Mouse (Mus musculus) midbrain, embryonic 16.5 days (tissue): ENCODE measurements around the gene Ccp110. TPM values are rescaled to one million over a fixed set of nuclear protein-coding genes. Genes with fewer than 3 reads are reported as not detected.
A peak's percentile ranks its signal among the peaks of the same experiment; 100 is the strongest.

ENCODE experiments used
- ATAC-seq: fragments of 200-750 bp; cut with Nextera tagmentation; 2 replicates; pipeline ENCODE4 v1.8.0; 2017; ENCODE audit warnings: moderate TSS enrichment
- H3K27ac ChIP-seq: fragments of 300-500 bp; sonication (generic); 2 replicates; pipeline ENCODE4 v1.5.1; 2014; ENCODE audit warnings: mild to moderate bottlenecking, low read length, mixed read lengths
- H3K27me3 ChIP-seq: fragments of 300-500 bp; sonication (generic); 2 replicates; pipeline ENCODE4 v1.6.1; 2014; ENCODE audit warnings: low read depth, low read length, mixed read lengths; ENCODE audit not compliant: control insufficient read depth, insufficient read depth
- H3K36me3 ChIP-seq: fragments of 300-500 bp; sonication (generic); 2 replicates; pipeline ENCODE4 v1.6.1; 2014; ENCODE audit warnings: mild to moderate bottlenecking, low read length, moderate library complexity, mixed read lengths; ENCODE audit not compliant: control insufficient read depth, insufficient read depth
- H3K4me1 ChIP-seq: fragments of 300-500 bp; sonication (generic); 2 replicates; pipeline ENCODE4 v1.6.1; 2014; ENCODE audit warnings: mild to moderate bottlenecking, low read length, mixed read lengths; ENCODE audit not compliant: control insufficient read depth, insufficient read depth
- H3K4me2 ChIP-seq: fragments of 300-500 bp; sonication (generic); 2 replicates; pipeline ENCODE4 v1.6.1; 2014; ENCODE audit warnings: mild to moderate bottlenecking, low read length, mixed read lengths
- H3K4me3 ChIP-seq: fragments of 300-500 bp; sonication (generic); 2 replicates; pipeline ENCODE4 v1.5.1; 2014; ENCODE audit warnings: low read depth, mild to moderate bottlenecking, low read length, moderate library complexity, mixed read lengths
- H3K9ac ChIP-seq: fragments of 300-500 bp; sonication (generic); 2 replicates; pipeline ENCODE4 v1.6.1; 2014; ENCODE audit warnings: low read depth, low read length, mixed read lengths
- H3K9me3 ChIP-seq: fragments of 300-500 bp; sonication (generic); replicated peaks from 2 replicates; pipeline ENCODE4 v1.6.1; 2014; ENCODE audit warnings: mild to moderate bottlenecking, low read length, mixed read lengths; ENCODE audit not compliant: control insufficient read depth, poor library complexity, severe bottlenecking
- WGBS: fragments of 180-500 bp; shearing (Covaris S2); extraction: QIAGEN DNeasy Blood & Tissue Kit; methylation state at CpG from one replicate; pipeline ENCODE4 v1.1.7; 2014; 5-methylcytosine and 5-hydroxymethylcytosine counted together
- polyA plus RNA-seq: library from polyadenylated mRNA; unstranded; fragments of >200 nt; fragmentation: Nextera tagmentation; extraction: Ambion mirVana; gene quantifications from 2 replicates; pipeline ENCODE4 v1.2.1, GENCODE M21; 2015

Ccp110 gene
- polyA plus RNA-seq, 1 experiment from 2014 or later: 33.1 TPM

DNA sequence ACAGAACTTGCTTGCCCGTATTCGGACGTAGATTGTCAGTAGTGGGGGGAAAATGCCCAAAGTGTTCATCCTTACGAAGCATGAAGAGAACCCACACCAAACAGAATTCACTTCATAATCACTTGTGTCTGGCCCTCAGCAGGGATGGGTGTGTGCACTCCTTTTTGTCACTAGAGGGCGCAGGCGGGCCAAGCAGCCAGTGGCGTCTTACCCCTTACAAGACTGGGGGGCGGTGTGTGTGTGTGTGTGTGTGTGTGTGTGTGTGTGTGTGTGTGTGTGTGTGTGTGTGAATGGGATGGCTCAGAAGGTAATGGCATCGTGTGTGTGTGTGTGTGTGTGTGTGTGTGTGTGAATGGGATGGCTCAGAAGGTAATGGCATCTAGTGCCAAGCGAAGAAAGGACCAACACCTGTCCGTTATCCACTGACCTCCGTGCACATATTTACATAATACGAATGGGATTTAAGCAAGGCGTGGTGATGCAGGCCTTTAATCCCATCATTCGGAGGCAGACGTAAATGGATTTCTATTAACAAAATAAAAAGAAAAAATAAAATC, 27.7 kb downstream of the Ccp110 start, which contains the start of gene Vps35l:
TSS of gene Vps35l (plus strand) at position 252 of the 557 bp plus-strand sequence.
- Histone ChIP-seq H3K4me2 (peak within 1 kb of the TSS; percentile 76), H3K9ac (peak within 1 kb of the TSS; percentile 72), H3K4me3 (peak within 1 kb of the TSS; percentile 63), H3K9me3 (no peaks in the 10 kb centered on the region), H3K27me3 (no peaks in the 10 kb centered on the region), H3K27ac (peak within 1 kb of the TSS; percentile 89), H3K36me3 (peaks cover 9% of the 10 kb centered on the region; the same call in 1 of the 2 replicates), H3K4me1 (peaks cover 13% of the 10 kb centered on the region)
- WGBS: 2% methylated on average over 16 of the region's 16 CpGs
- peak; percentile 90 for ATAC-seq

DNA sequence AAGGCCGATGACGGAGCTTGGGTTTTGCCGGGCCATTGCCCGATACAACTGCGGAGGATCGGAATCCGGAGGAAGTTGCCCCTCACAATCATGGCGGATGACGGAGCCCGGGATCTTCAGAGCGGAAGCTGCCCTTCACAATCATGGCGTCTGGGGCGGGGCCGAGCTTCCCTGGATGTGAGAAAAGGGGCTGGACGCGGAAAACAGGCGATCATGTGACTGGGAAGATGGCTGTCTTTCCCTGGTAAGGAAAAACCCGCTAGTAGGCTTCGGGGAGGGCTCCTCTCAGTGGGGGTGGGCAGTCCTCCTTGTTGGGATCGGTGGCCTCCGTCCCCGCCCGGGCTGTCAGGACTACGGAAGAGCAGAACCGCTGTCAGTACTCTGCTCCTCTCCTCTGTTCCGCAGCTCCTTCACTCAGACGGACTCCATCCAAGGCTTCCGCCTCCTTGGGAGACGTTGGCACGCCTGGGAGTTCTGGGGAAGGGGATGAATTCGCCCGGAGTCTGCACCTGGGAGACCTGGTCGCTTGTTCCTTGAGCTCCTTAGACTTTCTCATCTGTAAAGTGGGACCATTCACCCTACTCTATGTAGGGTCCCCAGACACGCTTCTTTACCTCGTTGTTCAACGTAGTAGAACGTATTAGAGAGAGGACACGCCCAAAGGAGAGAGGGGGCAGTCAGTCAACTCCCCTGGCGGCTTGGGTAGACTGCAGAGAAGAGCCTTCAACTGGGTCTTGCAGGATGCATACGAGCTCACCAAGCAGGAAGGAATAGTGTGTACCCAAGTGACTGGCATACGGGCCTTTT, 28.4 kb downstream of the Ccp110 start:
- 3% methylated on average over 41 of the region's 41 CpGs for WGBS
- Histone ChIP-seq H3K4me1 (peaks cover 13% of the 10 kb centered on the region), H3K4me3 (peak overlapping the region; percentile 63), H3K27me3 (no peaks in the 10 kb centered on the region), H3K36me3 (peaks cover 4% of the 10 kb centered on the region; the same call in 1 of the 2 replicates), H3K4me2 (peak overlapping the region; percentile 76), H3K9me3 (no peaks in the 10 kb centered on the region), H3K9ac (peak overlapping the region; percentile 72), H3K27ac (peak overlapping the region; percentile 89)
- peak; percentile 96 for ATAC-seq

DNA sequence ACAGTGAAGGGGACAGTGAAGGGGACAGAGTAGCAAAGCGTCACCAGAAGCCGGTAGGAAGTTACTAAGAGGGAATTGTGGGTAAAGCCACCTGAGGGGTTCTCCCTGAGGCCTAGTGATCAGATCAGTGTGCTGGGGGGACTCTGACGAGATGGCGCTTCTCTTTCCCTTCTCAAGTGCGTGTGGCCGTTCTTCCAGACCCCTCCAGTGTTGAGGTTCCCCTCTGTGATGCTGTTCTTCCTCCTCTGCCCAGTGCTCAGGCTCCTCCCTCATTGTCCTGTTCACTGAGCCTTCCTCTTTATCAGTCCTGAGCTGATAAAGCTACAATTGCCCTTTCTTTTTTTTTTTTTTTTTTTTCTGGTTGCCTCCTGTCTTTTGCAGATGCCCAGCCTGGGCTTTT, 29.9 kb downstream of the Ccp110 start:
- peaks cover 13% of the 10 kb centered on the region for H3K4me1 ChIP-seq
- 77% methylated on average over 6 of the region's 6 CpGs for WGBS
- H3K4me3 ChIP-seq: no peak overlapping the region
- H3K4me2 ChIP-seq: no peak overlapping the region
- H3K27me3 ChIP-seq: no peaks in the 10 kb centered on the region
- H3K36me3 ChIP-seq: peaks cover 11% of the 10 kb centered on the region
- H3K27ac ChIP-seq: no peak overlapping the region
- H3K9me3 ChIP-seq: no peaks in the 10 kb centered on the region
- ATAC-seq: no peak
- no peak overlapping the region for H3K9ac ChIP-seq

DNA sequence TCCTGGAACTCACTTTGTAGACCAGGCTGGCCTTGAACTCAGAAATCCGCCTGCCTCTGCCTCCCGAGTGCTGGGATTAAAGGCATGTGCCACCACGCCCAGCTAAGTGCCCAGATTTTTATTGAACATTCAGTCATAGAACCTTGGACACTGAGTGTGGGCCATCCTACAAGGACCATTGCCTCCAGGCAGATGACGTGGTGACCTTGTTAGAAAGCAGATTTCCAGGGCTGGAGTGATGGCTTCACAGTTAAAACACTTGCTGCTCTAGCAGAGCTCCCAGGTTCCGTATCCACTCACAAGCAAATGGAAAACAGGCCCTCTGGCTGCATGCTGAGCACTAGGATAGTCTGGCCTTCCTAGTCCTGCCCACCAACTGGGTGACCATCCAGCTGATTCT, 32.4 kb downstream of the Ccp110 start:
- Histone ChIP-seq H3K4me3 (no peak overlapping the region), H3K4me1 (peaks cover 11% of the 10 kb centered on the region), H3K9ac (no peak overlapping the region), H3K36me3 (peaks cover 25% of the 10 kb centered on the region), H3K9me3 (no peaks in the 10 kb centered on the region), H3K27ac (no peak overlapping the region), H3K4me2 (no peak overlapping the region), H3K27me3 (no peaks in the 10 kb centered on the region)
- WGBS: 93% methylated on average over 5 of the region's 5 CpGs
- ATAC-seq: no peak

DNA sequence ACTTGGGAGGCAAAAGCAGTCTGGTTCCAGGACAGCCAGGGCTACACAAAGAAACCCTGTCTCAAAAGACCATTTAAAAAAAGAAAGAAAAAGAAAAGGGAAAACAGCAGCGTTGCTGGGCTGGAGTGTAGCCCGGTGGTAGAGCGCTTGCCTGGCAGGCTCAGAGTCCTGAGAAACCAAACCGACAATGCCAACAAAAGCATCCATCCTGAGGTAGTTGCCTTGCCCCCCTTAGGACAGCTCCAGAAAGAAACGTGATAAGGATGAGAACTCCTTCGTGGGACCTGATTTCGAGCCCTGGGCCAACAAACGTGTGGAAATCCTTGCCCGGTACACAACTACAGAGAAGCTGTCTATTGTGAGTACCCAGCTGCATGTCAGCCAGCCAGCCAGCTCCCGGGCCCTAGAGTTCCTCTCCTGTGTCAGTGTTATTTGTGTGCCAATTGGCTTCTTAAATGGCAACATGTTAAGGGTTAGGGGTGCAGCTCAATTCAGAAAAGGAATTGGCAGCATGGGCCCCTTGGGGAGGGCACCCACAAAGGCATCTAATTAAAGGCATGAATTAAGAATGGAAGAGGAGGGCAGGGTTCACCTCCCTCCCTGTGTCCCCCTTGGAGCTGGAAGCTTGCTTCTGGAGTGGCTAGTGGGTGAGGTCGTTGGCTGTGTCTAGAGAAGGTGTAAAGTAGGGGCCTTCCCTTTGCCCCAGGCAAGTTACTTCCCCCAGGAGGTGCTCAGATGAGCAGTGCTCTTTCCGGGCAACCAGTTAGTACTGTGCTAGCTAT, 35.7 kb downstream of the Ccp110 start:
- ATAC-seq: peak; percentile 81
- Histone ChIP-seq H3K27me3 (no peaks in the 10 kb centered on the region), H3K4me2 (no peak overlapping the region), H3K36me3 (peaks cover 42% of the 10 kb centered on the region), H3K4me1 (no peaks in the 10 kb centered on the region), H3K4me3 (no peak overlapping the region), H3K27ac (no peak overlapping the region), H3K9ac (no peak overlapping the region), H3K9me3 (no peaks in the 10 kb centered on the region)
- WGBS: 79% methylated on average over 12 of the region's 12 CpGs

GRCm38 (mm10) chr7:118749706-118750105, 37.4 kb downstream of the Ccp110 start:
- Histone ChIP-seq H3K27ac (no peak overlapping the region), H3K4me1 (no peaks in the 10 kb centered on the region), H3K9me3 (no peaks in the 10 kb centered on the region), H3K4me3 (no peak overlapping the region), H3K36me3 (peaks cover 46% of the 10 kb centered on the region), H3K27me3 (no peaks in the 10 kb centered on the region), H3K4me2 (no peak overlapping the region), H3K9ac (no peak overlapping the region)
- WGBS: 90% methylated on average over 8 of the region's 8 CpGs
- ATAC-seq: no peak

DNA sequence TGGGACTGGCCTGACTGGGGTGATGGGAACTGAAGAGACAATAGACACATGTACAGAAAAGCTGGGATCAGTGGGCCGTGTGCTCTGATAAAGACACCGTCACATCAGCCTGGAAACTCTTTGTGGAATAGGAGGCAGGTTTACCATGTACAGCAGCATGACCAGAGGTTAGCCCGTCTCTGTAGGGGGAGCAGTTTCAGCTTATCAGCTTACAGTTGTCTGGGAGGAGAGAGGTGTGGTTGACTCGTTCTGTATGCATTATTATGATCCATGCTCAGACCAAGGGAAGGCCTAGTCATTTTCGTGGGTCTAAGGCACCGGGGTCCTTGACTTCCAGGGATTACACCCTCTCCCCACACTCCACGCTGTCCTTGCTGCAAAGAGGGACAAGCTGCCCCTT, 39.3 kb downstream of the Ccp110 start:
- H3K4me1 ChIP-seq: no peaks in the 10 kb centered on the region
- no peak overlapping the region for H3K4me3 ChIP-seq
- ATAC-seq: no peak
- no peak overlapping the region for H3K27ac ChIP-seq
- 89% methylated on average over 7 of the region's 7 CpGs for WGBS
- H3K9me3 ChIP-seq: no peaks in the 10 kb centered on the region
- H3K27me3 ChIP-seq: no peaks in the 10 kb centered on the region
- H3K36me3 ChIP-seq: peaks cover 55% of the 10 kb centered on the region
- H3K9ac ChIP-seq: no peak overlapping the region
- H3K4me2 ChIP-seq: no peak overlapping the region

GRCm38 (mm10) chr7:118755756-118756155, 43.4 kb downstream of the Ccp110 start:
- no peak for ATAC-seq
- Histone ChIP-seq H3K27me3 (no peaks in the 10 kb centered on the region), H3K9me3 (no peaks in the 10 kb centered on the region), H3K27ac (no peak overlapping the region), H3K36me3 (peaks cover 42% of the 10 kb centered on the region), H3K4me3 (no peak overlapping the region), H3K9ac (no peak overlapping the region), H3K4me2 (no peak overlapping the region), H3K4me1 (no peaks in the 10 kb centered on the region)
- WGBS: 89% methylated on average over 7 of the region's 7 CpGs
